Mouse (Mus musculus): ENCODE measurements at regions not wholly inside any gene's neighbourhood (a gene's known extent, or its start where the extent isn't known, plus 50 kb on each side); places are given as distances from the start of the nearest gene placed in this dataset.

GRCm38 (mm10) chr13:37664116-37664515 lies 114.1 kb upstream of the Rreb1 start:
- DNase-seq, result no peak

GRCm38 (mm10) chr13:37666207-37667003 lies 111.8 kb upstream of the Rreb1 start:
- no peak for DNase-seq

GRCm38 (mm10) chr13:37667386-37667785 lies 110.8 kb upstream of the Rreb1 start:
- no peak for DNase-seq

GRCm38 (mm10) chr13:37667871-37668270 lies 110.3 kb upstream of the Rreb1 start:
- no peak for DNase-seq

- DNase-seq, result no peak
Observed at GRCm38 (mm10) chr13:37671109-37671508, 107.1 kb upstream of the Rreb1 start.

GRCm38 (mm10) chr13:37674676-37675350 lies 103.4 kb upstream of the Rreb1 start:
- no peak for DNase-seq

GRCm38 (mm10) chr13:37675718-37676117 lies 102.5 kb upstream of the Rreb1 start:
- DNase-seq, result no peak

GRCm38 (mm10) chr13:37676912-37677311 lies 101.3 kb upstream of the Rreb1 start:
- no peak for DNase-seq

- DNase-seq, result no peak
Observed at GRCm38 (mm10) chr13:37678251-37678650, 99.9 kb upstream of the Rreb1 start.

- DNase-seq, result no peak
Observed at GRCm38 (mm10) chr13:37678772-37679171, 99.4 kb upstream of the Rreb1 start.

- DNase-seq, result no peak
Observed at GRCm38 (mm10) chr13:37680837-37681619, 97.2 kb upstream of the Rreb1 start.

- no peak for DNase-seq
Observed at GRCm38 (mm10) chr13:37683045-37683679, 95.0 kb upstream of the Rreb1 start.

GRCm38 (mm10) chr13:37685617-37686016 lies 92.6 kb upstream of the Rreb1 start:
- no peak for DNase-seq

- no peak for DNase-seq
Observed at GRCm38 (mm10) chr13:37686109-37686508, 92.1 kb upstream of the Rreb1 start.

GRCm38 (mm10) chr13:37689127-37689777 lies 88.9 kb upstream of the Rreb1 start:
- no peak for DNase-seq

- DNase-seq, result no peak
Observed at GRCm38 (mm10) chr13:37691855-37692445, 86.2 kb upstream of the Rreb1 start.

GRCm38 (mm10) chr13:37693617-37694016 lies 84.6 kb upstream of the Rreb1 start:
- DNase-seq, result no peak

- DNase-seq, result no peak
Observed at GRCm38 (mm10) chr13:37704475-37704874, 73.7 kb upstream of the Rreb1 start.

GRCm38 (mm10) chr13:37705482-37705881 lies 72.7 kb upstream of the Rreb1 start:
- no peak for DNase-seq

- no peak for DNase-seq
Observed at GRCm38 (mm10) chr13:37710913-37711312, 67.3 kb upstream of the Rreb1 start.

- DNase-seq, result no peak
Observed at GRCm38 (mm10) chr13:37712908-37713496, 65.2 kb upstream of the Rreb1 start.
